Mouse (Mus musculus) left cerebral cortex, postnatal 14 days (tissue): ENCODE data around the gene Abhd12. TPM values are rescaled to one million over a fixed set of nuclear protein-coding genes. Genes with fewer than 3 reads are reported as not detected.

ENCODE experiments used
- DNase-seq, 2 experiments: peaks; one replicate each; pipeline ENCODE4 v3.0.0; 2021 to 2022; ENCODE audit warnings: low spot score in 2 of 2, mixed read lengths in 1 of 2
- intact Hi-C: fragments of 180-260 bp; cut with DNase I; formaldehyde crosslinking; loops from one replicate; pipeline ENCODE4 v1.15.1; 2025
- total RNA-seq, 2 experiments: library from RNA; stranded (reverse); gene quantifications; 2 replicates each; pipeline ENCODE4 v1.2.3; 2021

Gene Abhd12
- total RNA-seq, 2 experiments from 2014 or later: 241 to 246 TPM

DNA sequence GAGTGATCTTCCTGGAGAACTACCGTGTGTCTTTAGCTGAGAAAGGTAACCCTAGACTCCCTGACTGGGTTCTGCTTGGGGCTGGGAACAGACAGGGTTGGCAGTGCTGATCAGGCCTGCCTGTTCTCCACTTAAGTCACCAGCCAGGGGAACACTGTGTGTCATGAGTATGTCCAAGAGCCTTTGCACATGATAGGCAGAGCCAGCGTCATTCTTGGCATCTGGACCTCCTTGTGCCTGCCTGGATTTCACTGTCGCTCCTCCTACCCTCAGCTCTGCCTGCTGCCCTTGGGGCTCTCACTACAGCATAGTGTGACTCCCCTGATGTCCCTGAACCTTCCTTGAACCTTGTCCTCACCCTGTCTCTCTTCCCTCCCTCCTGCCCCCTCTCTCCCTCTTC lies 78.1 kb downstream of the Abhd12 start:
- no peak for DNase-seq
- intact Hi-C loops: no loop called here

DNA sequence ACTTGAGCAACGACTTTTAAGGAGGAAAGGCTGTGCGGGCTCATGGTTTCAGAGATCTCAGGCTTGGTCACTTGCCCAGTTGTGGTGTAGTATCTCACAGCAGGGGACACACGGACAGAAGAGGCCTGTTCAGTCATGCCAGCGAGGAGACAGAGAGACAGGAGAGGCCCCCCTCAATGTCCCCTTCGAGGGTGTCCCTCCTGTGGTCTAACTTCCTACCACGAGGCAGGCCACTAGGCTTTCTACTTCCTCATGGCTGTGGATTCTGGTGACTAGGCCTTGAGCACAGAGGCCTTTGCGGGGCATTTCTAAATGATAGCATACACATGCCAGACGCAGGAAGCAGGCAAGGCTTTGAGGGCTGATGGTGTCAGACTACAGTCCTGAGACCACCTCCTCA lies 81.6 kb downstream of the Abhd12 start:
- no peak for DNase-seq
- intact Hi-C loops: no loop called here

- no peak for DNase-seq
- intact Hi-C loops: no loop called here
Observed at GRCm38 (mm10) chr2:150820720-150821119, 83.8 kb downstream of the Abhd12 start.

DNA sequence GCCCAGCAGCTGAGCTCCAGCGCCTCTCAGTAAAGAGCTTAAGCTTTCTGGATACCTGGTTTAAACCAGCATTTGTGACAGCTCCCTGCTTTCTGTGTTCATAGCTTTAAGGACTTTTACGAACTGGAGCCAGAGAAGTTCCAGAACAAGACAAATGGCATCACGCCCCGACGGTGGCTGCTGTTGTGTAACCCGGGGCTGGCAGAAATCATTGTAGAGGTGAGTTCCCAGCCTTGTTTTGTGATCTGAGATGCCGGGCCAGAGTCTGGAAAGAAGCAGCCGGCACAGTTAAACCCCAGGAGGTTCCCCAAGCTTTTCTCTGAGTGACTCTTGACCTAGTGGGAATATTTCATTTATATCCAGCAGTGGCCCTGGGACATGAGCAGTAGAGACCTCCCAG lies 85.8 kb downstream of the Abhd12 start:
- DNase-seq: no peak
- intact Hi-C loops: no loop called here

- peak; percentile 39 to 50 for DNase-seq
- intact Hi-C loops: no loop called here
Observed at GRCm38 (mm10) chr2:150816676-150817402, 87.7 kb downstream of the Abhd12 start.

DNA sequence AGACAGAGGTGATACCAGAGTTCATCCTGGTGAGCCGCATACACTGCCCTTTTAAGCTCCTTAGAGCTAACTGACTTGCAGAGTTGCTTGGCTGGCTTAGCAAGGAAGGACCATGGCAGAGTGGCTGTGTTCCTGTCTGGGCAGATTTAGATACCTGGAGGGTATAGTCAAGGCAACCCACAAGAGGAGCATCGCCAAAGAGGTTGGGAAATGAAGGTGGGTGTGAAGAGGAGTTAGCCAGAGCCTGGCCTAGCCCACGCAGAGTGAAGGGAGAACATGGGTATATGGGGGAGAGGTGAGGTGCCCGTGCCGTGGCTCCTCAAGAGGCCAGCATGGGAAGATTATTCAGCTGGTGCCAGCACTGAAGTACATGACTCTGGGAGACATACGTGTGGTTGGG lies 91.7 kb downstream of the Abhd12 start:
- no peak for DNase-seq
- intact Hi-C loops: no loop called here

DNA sequence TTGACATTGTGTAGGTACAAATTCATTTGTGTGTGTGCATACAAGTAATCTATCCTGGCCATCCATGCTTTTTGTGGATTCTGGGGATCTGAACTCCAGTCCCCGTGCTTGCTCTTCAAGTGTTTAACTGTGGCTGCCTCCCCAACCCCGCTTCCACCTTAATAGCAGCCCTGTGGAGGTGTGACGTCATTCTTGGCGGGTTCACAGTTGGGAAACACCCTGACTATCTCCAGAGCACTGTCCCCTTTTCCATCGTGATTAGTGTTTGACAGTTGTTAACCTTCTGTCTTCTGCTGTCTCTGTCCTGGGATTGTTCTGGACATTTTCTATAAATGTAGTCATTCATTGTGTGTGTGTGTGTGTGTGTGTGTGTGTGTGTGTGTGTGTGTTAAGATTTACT lies 93.9 kb downstream of the Abhd12 start:
- no peak for DNase-seq
- intact Hi-C loops: no loop called here

DNA sequence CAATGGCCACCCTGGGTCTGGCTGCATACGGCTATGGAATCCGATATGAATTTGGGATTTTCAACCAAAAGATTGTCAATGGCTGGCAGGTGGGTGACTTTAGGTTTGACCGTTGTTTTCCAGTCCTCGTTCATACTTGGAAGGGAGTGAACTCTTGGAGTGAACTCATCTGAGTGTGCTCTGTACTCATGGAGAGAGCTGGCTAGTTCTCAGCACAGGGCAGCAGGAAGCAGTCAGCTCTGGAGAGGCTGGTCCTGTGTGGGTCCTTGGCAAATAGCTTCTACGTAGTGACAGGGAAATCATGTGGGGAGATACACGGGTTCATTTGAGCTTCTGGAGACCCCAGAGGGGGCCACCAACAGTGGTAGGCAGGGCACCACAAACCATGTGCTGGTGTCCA lies 95.7 kb downstream of the Abhd12 start:
- DNase-seq: no peak
- intact Hi-C loops: loop anchor here (5.0 kb wide), 1 partner anchor 193 kb away; no protein-coding TSS in a partner anchor

GRCm38 (mm10) chr2:150808381-150808780 lies 96.2 kb downstream of the Abhd12 start:
- DNase-seq: no peak
- intact Hi-C loops: loop anchor here (5.0 kb wide), 1 partner anchor 194 kb away; no protein-coding TSS in a partner anchor

DNA sequence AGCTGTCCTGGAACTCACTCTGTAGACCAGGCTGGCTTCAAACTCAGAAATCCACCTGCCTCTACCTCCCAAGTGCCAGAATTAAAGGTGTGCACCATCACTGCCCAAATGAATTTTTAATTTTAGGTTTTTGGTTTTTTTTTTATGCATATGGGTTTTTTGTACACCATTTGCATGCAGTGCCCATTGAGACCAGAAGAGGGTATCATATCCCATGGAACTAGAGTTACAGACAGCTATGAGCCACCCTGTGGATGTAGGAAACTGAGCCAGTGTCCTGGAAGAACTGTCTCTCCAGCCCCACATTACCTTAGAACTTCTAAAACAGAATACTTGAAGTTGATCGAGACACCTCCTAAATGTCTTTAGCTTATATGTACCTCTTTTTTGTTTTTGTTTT lies 101.5 kb downstream of the Abhd12 start:
- peak in 1 of 2 experiments; percentile 57 for DNase-seq
- intact Hi-C loops: no loop called here

- intact Hi-C loops: no loop called here
- no peak for DNase-seq
Observed at GRCm38 (mm10) chr2:150800616-150801015, 103.9 kb downstream of the Abhd12 start.

GRCm38 (mm10) chr2:150798084-150798483 lies 106.5 kb downstream of the Abhd12 start:
- no peak for DNase-seq
- intact Hi-C loops: no loop called here

GRCm38 (mm10) chr2:150793320-150793719 lies 111.2 kb downstream of the Abhd12 start:
- no peak for DNase-seq
- intact Hi-C loops: no loop called here

DNA sequence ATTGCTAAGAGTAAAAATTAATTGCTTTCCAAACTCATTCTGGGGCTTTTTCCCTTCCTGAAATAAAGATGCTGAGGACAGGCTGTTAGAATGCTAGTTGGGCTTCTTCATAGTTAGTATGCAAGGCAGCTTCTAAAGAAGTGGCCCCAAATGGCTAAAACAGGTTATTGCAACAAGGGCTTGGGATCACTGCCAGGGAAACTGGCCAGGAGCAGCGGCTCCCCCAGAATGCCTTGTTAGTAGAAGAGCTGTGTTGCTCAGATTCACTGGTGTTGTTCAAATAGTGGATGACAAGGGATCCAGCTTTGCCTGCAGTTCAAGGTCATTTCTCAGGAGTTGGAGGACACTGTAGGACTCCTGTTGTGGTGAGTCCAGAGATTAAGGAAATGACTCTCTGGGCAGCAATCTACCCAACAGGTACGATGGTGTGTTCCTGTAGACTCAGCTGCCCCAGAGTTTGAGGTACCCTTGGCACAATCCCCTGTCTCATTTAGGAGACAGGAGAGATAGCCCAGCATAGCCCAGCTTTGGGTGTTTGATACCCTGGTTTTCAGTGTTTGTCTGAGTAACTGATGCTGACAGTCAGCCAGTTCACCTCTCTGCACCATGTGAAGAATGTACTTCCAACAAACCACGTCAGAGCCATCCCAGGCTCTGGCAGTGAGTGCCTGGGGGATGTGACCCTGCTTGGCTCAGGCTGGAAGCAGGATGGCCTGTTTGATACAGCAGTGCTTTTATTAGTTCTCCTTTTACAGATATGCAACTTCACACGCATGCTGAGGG lies 115.6 kb downstream of the Abhd12 start:
- intact Hi-C loops: no loop called here
- peak; percentile 80 to 88 for DNase-seq

GRCm38 (mm10) chr2:150787234-150787771 lies 117.2 kb downstream of the Abhd12 start:
- no peak for DNase-seq
- intact Hi-C loops: no loop called here

GRCm38 (mm10) chr2:150786251-150787180 lies 118.0 kb downstream of the Abhd12 start, which contains the start of gene Pygb:
Gene Pygb, plus strand, starts transcription at chr2:150786735.
- intact Hi-C loops: no loop called here
- DNase-seq: peak; percentile 81 to 87

GRCm38 (mm10) chr2:150782801-150783200 lies 121.7 kb downstream of the Abhd12 start:
- no peak for DNase-seq
- intact Hi-C loops: no loop called here
